Mouse (Mus musculus) neural tube, embryonic 14.5 days (tissue): ENCODE data around the gene Exoc2. TPM values are rescaled to one million over a fixed set of nuclear protein-coding genes. Genes with fewer than 3 reads are reported as not detected.

Experiments
- ATAC-seq: fragments of 200-750 bp; cut with Nextera tagmentation; 2 replicates; pipeline ENCODE4 v1.8.0; 2017; ENCODE audit warnings: low read depth, mild to moderate bottlenecking, moderate TSS enrichment, moderate library complexity
- H3K27ac ChIP-seq: fragments of 300-500 bp; sonication (generic); 2 replicates; pipeline ENCODE4 v1.5.1; 2014; ENCODE audit warnings: low read depth, mild to moderate bottlenecking, control low read depth, low read length, moderate library complexity, mixed read lengths
- H3K27me3 ChIP-seq: fragments of 300-500 bp; sonication (generic); 2 replicates; pipeline ENCODE4 v1.6.1; 2014; ENCODE audit warnings: low read length; ENCODE audit not compliant: control insufficient read depth, insufficient read depth
- H3K36me3 ChIP-seq: fragments of 300-500 bp; sonication (generic); 2 replicates; pipeline ENCODE4 v1.6.1; 2014; ENCODE audit warnings: low read length, mixed read lengths; ENCODE audit not compliant: control insufficient read depth, insufficient read depth
- H3K4me1 ChIP-seq: fragments of 300-500 bp; sonication (generic); 2 replicates; pipeline ENCODE4 v1.6.1; 2014; ENCODE audit warnings: low read length; ENCODE audit not compliant: control insufficient read depth, insufficient read depth
- H3K4me2 ChIP-seq: fragments of 300-500 bp; sonication (generic); 2 replicates; pipeline ENCODE4 v1.6.1; 2014; ENCODE audit warnings: mild to moderate bottlenecking, low read depth, low read length, control low read depth
- H3K4me3 ChIP-seq: fragments of 300-500 bp; sonication (generic); 2 replicates; pipeline ENCODE4 v1.5.1; 2014; ENCODE audit warnings: low read depth, low read length, control low read depth, mixed read lengths
- H3K9ac ChIP-seq: fragments of 300-500 bp; sonication (generic); replicated peaks from 2 replicates; pipeline ENCODE4 v1.6.1; 2014; ENCODE audit warnings: low read depth, mild to moderate bottlenecking, control low read depth, low read length, mixed read lengths
- H3K9me3 ChIP-seq: fragments of 300-500 bp; sonication (generic); 2 replicates; pipeline ENCODE4 v1.6.1; 2016; ENCODE audit warnings: low read length; ENCODE audit not compliant: control insufficient read depth
- WGBS: fragments of 180-500 bp; shearing (Covaris S2); extraction: QIAGEN DNeasy Blood & Tissue Kit; methylation state at CpG from one replicate; pipeline ENCODE4 v1.1.7; 2014; 5-methylcytosine and 5-hydroxymethylcytosine counted together
- polyA plus RNA-seq: library from polyadenylated mRNA; unstranded; fragments of >200 nt; fragmentation: Nextera tagmentation; extraction: Ambion mirVana; gene quantifications from 2 replicates; pipeline ENCODE4 v1.2.1, GENCODE M21; 2014

Exoc2 gene
- polyA plus RNA-seq, 1 experiment from 2014 or later = 56.3 TPM

GRCm38 (mm10) chr13:30848001-30848400 is 125.9 kb downstream of the Exoc2 start:
- no peak for ATAC-seq
- H3K27me3 ChIP-seq = no peaks in the 10 kb centered on the region
- no peak overlapping the region for H3K9ac ChIP-seq
- no peaks in the 10 kb centered on the region for H3K4me1 ChIP-seq
- no peak overlapping the region for H3K27ac ChIP-seq
- H3K4me3 ChIP-seq = no peak overlapping the region
- H3K4me2 ChIP-seq = no peak overlapping the region
- 6% methylated on average over 1 of the region's 1 CpGs for WGBS
- no peaks in the 10 kb centered on the region for H3K36me3 ChIP-seq
- H3K9me3 ChIP-seq = no peaks in the 10 kb centered on the region

DNA sequence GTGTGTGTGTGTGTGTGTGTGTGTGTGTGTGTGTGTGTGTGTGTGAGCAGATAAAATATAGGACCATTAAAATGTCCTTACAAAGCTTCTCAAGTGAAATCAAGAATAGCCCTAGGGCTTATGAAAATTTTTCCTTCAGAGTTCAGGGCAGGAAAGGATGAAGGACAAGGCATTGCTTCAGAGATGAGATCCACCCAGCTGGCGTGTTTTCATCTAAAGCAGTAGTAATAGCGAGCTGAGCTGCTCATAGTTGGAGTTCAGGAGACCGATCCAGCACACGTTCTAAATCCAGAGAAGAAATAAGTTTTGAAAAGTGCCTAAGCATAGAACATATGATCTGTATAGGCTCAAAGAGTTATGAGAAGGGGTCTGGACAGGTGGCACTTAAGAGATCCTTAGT is 127.4 kb downstream of the Exoc2 start:
- H3K27ac ChIP-seq = no peak overlapping the region
- no peaks in the 10 kb centered on the region for H3K4me1 ChIP-seq
- no peaks in the 10 kb centered on the region for H3K36me3 ChIP-seq
- WGBS = 91% methylated on average over 4 of the region's 4 CpGs
- H3K9ac ChIP-seq = no peak overlapping the region
- no peak overlapping the region for H3K4me3 ChIP-seq
- H3K27me3 ChIP-seq = no peaks in the 10 kb centered on the region
- no peak overlapping the region for H3K4me2 ChIP-seq
- no peaks in the 10 kb centered on the region for H3K9me3 ChIP-seq
- no peak for ATAC-seq

DNA sequence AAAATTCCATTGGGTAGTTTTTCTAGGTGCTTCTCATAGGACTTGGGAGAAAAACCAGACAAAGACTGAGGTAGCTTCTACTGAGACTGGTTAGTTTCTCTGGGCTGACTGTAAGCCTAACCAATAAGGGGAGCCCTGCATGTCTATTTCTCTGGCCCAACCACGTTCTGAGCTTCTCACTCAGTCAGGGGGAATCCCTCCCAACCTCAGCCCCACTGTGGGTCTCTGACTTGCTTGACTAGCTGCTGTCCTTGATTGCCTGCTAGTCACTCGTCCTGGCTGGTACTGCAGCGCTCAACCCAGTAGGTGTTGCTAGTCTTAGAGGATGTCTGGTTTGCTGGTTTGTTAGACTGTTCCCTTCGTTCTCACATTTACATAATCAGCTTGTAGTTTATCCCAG is 130.8 kb downstream of the Exoc2 start:
- no peaks in the 10 kb centered on the region for H3K9me3 ChIP-seq
- no peak overlapping the region for H3K4me3 ChIP-seq
- no peak for ATAC-seq
- H3K9ac ChIP-seq = no peak overlapping the region
- WGBS = 94% methylated on average over 4 of the region's 4 CpGs
- no peak overlapping the region for H3K4me2 ChIP-seq
- H3K36me3 ChIP-seq = no peaks in the 10 kb centered on the region
- H3K27ac ChIP-seq = no peak overlapping the region
- no peaks in the 10 kb centered on the region for H3K27me3 ChIP-seq
- no peaks in the 10 kb centered on the region for H3K4me1 ChIP-seq

- H3K27me3 ChIP-seq = no peaks in the 10 kb centered on the region
These were observed 132.1 kb downstream of the Exoc2 start for GRCm38 (mm10) chr13:30841843-30842242.

GRCm38 (mm10) chr13:30841306-30841705 is 132.6 kb downstream of the Exoc2 start:
- Histone ChIP-seq H3K4me1 (no peaks in the 10 kb centered on the region), H3K9me3 (no peaks in the 10 kb centered on the region), H3K4me3 (no peak overlapping the region), H3K27me3 (no peaks in the 10 kb centered on the region), H3K36me3 (no peaks in the 10 kb centered on the region), H3K27ac (no peak overlapping the region), H3K4me2 (no peak overlapping the region), H3K9ac (no peak overlapping the region)
- WGBS = 84% methylated on average over 4 of the region's 4 CpGs
- no peak for ATAC-seq

More at GRCm38 (mm10) chr13:30841843-30842242, 132.1 kb downstream of the Exoc2 start:
- WGBS = 89% methylated on average over 2 of the region's 2 CpGs
- Histone ChIP-seq H3K4me1 (no peaks in the 10 kb centered on the region), H3K27ac (no peak overlapping the region), H3K4me3 (no peak overlapping the region), H3K4me2 (no peak overlapping the region), H3K36me3 (no peaks in the 10 kb centered on the region), H3K9ac (no peak overlapping the region), H3K9me3 (no peaks in the 10 kb centered on the region)
- ATAC-seq = no peak

- no peak overlapping the region for H3K4me3 ChIP-seq
- no peak for ATAC-seq
- 97% methylated on average over 3 of the region's 3 CpGs for WGBS
- no peaks in the 10 kb centered on the region for H3K27me3 ChIP-seq
- no peaks in the 10 kb centered on the region for H3K4me1 ChIP-seq
- H3K9ac ChIP-seq = no peak overlapping the region
- no peak overlapping the region for H3K4me2 ChIP-seq
- no peaks in the 10 kb centered on the region for H3K9me3 ChIP-seq
- H3K27ac ChIP-seq = no peak overlapping the region
- no peaks in the 10 kb centered on the region for H3K36me3 ChIP-seq
These were observed 133.2 kb downstream of the Exoc2 start for GRCm38 (mm10) chr13:30840700-30841099.

DNA sequence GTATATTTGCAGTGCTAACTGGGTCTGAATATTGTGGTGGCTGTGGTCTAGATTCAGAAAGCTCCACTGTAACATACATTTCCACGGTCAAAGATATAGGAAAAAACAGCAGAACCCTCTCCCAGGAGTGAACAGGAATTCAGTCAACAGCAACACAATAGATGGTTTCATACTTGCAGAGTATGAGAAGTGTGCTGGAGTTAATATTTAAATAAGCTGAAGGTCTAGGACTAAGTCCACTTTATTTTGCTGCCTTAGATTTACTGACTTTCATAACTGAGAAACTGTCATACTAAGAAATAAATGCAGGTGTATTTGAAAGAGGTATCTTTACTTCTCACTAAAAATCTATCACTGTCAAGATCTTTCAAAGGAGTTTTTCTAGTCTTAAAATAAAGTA is 137.6 kb downstream of the Exoc2 start:
- H3K9ac ChIP-seq = no peak overlapping the region
- H3K4me3 ChIP-seq = no peak overlapping the region
- H3K4me2 ChIP-seq = no peak overlapping the region
- ATAC-seq = no peak
- no peaks in the 10 kb centered on the region for H3K36me3 ChIP-seq
- no peaks in the 10 kb centered on the region for H3K4me1 ChIP-seq
- no peaks in the 10 kb centered on the region for H3K9me3 ChIP-seq
- H3K27me3 ChIP-seq = no peaks in the 10 kb centered on the region
- H3K27ac ChIP-seq = no peak overlapping the region
- 95% methylated on average over 1 of the region's 1 CpGs for WGBS

DNA sequence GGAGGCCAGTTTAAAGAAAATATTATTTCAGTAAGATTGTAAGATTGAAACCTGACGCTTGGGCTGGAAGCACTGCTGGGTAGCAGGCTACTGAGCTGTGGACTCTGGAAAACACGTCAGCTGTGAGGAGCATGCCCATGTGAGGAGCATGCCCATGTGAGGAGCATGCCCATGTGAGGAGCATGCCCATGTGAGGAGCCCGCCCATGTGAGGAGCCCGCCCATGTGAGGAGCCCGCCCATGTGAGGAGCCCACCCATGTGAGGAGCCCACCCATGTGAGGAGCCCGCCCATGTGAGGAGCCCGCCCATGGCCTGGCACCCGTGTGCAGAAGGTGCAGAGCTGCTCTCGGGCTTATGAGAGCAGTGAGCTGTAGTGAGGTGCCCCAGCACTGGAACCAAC is 139.0 kb downstream of the Exoc2 start:
- H3K4me1 ChIP-seq = no peaks in the 10 kb centered on the region
- H3K27ac ChIP-seq = no peak overlapping the region
- WGBS = 91% methylated on average over 9 of the region's 9 CpGs
- H3K9ac ChIP-seq = no peak overlapping the region
- H3K9me3 ChIP-seq = no peaks in the 10 kb centered on the region
- ATAC-seq = no peak
- no peak overlapping the region for H3K4me2 ChIP-seq
- no peak overlapping the region for H3K4me3 ChIP-seq
- no peaks in the 10 kb centered on the region for H3K36me3 ChIP-seq
- no peaks in the 10 kb centered on the region for H3K27me3 ChIP-seq

GRCm38 (mm10) chr13:30834349-30834748 is 139.5 kb downstream of the Exoc2 start:
- H3K9me3 ChIP-seq = no peaks in the 10 kb centered on the region
- no peak overlapping the region for H3K4me3 ChIP-seq
- no peaks in the 10 kb centered on the region for H3K4me1 ChIP-seq
- no peaks in the 10 kb centered on the region for H3K27me3 ChIP-seq
- no peak overlapping the region for H3K4me2 ChIP-seq
- no peak for ATAC-seq
- H3K27ac ChIP-seq = no peak overlapping the region
- H3K36me3 ChIP-seq = no peaks in the 10 kb centered on the region
- 90% methylated on average over 6 of the region's 6 CpGs for WGBS
- no peak overlapping the region for H3K9ac ChIP-seq
